Mouse (Mus musculus): ENCODE measurements around the gene Tpra1.

The Tpra1 gene

GRCm38 (mm10) chr6:88946442-88946841 lies 44.4 kb downstream of the Tpra1 start:
- DNase-seq (ENCODE audit: extremely low spot score, low read depth, low spot score), result no peak

GRCm38 (mm10) chr6:88947771-88948170 lies 45.7 kb downstream of the Tpra1 start:
- no peak for DNase-seq (ENCODE audit: extremely low spot score, low read depth, low spot score)

- DNase-seq (ENCODE audit: extremely low spot score, low read depth, low spot score), result no peak
Measured at GRCm38 (mm10) chr6:88956725-88957124, 54.7 kb downstream of the Tpra1 start.

GRCm38 (mm10) chr6:88957313-88957712 lies 55.3 kb downstream of the Tpra1 start:
- DNase-seq (ENCODE audit: extremely low spot score, low read depth, low spot score), result no peak

GRCm38 (mm10) chr6:88957801-88958211 lies 55.8 kb downstream of the Tpra1 start:
- no peak for DNase-seq (ENCODE audit: extremely low spot score, low read depth, low spot score)

GRCm38 (mm10) chr6:88958305-88958704 lies 56.3 kb downstream of the Tpra1 start:
- no peak for DNase-seq (ENCODE audit: extremely low spot score, low read depth, low spot score)

- DNase-seq (ENCODE audit: extremely low spot score, low read depth, low spot score), result no peak
Measured at GRCm38 (mm10) chr6:88959834-88960233, 57.8 kb downstream of the Tpra1 start.

GRCm38 (mm10) chr6:88960941-88961340 lies 58.9 kb downstream of the Tpra1 start:
- no peak for DNase-seq (ENCODE audit: extremely low spot score, low read depth, low spot score)
